Mouse (Mus musculus): ENCODE results near the gene Dhx8.

DNA sequence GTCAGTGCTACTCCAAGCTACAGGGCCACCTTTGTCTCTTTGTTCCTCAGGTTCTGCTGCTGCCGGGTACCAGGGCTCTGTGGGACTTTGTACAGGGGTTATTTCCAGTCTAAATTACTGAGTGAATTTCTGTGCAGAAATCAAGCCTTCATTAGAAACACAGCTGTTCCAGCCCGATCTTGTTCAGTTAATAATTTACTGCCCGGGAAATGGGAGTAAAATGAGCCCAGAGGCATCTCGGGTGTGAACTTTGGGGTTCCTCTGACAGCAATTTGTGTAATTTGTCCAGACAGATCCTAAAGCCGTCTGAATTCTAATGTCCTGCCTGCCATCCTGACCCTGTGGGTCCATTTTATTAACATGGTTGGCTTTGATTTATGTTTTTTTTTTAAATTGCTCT is 28.6 kb upstream of the Dhx8 start:
- TF ChIP-seq CTCF (IDR thresholded peaks at IDR 0.05; ENCODE audit: extremely low read depth, insufficient read depth, low read length) (no peak), POLR2A (IDR thresholded peaks at IDR 0.05; ENCODE audit: extremely low read depth, insufficient read depth, low read length) (no peak)

All from cortical plate, adult 2 months (tissue).